Mouse (Mus musculus): ENCODE results near the gene Gripap1. TPM values are rescaled to one million over a fixed set of nuclear protein-coding genes. Genes with fewer than 3 reads are reported as not detected.
A peak's percentile ranks its signal among the peaks of the same experiment; 100 is the strongest.

The Gripap1 gene
- polyA plus RNA-seq, 2 experiments = 32.9 to 63.0 TPM

GRCm38 (mm10) chrX:7821865-7822779, 32.6 kb downstream of the Gripap1 start, which contains the start of gene Kcnd1:
TSS of gene Kcnd1 (plus strand) at chrX:7822289.
- no peaks in the 10 kb centered on the region for H3K27me3 ChIP-seq (ENCODE audit: control insufficient read depth, insufficient read depth, low read length)
- ATAC-seq (ENCODE audit: low FRiP score, low read depth) = peak; percentile 67
- 0 out of 2 replicates have a peak, but pooled peaks cover 3% of the 10 kb centered on the region for H3K4me1 ChIP-seq (ENCODE audit: control insufficient read depth, insufficient read depth, low read length)
- peak within 1 kb of the TSS; percentile 40 for H3K4me3 ChIP-seq (replicated peaks; ENCODE audit: low read length)
- H3K36me3 ChIP-seq (ENCODE audit: control insufficient read depth, insufficient read depth, low read length) = peaks cover 6% of the 10 kb centered on the region; the same call in 1 of the 2 replicates
- H3K4me2 ChIP-seq (replicated peaks; ENCODE audit: low read depth, low read length, severe bottlenecking) = peak within 1 kb of the TSS; percentile 55
- no peaks in the 10 kb centered on the region for H3K9me3 ChIP-seq (ENCODE audit: control insufficient read depth, low read length)
- DNase-seq (ENCODE audit: low spot score) = peak; percentile 46
- no peak for TF ChIP-seq POLR2A (IDR thresholded peaks at IDR 0.05; ENCODE audit: borderline replicate concordance, extremely low read depth, insufficient read depth, insufficient read length)
- no peak within 1 kb of the TSS for H3K27ac ChIP-seq (replicated peaks; ENCODE audit: low read depth, low read length)
- peak within 1 kb of the TSS; percentile 43 for H3K9ac ChIP-seq (ENCODE audit: low read depth, low read length, severe bottlenecking)
- WGBS = 17% methylated on average over 19 of the region's 24 CpGs

DNA sequence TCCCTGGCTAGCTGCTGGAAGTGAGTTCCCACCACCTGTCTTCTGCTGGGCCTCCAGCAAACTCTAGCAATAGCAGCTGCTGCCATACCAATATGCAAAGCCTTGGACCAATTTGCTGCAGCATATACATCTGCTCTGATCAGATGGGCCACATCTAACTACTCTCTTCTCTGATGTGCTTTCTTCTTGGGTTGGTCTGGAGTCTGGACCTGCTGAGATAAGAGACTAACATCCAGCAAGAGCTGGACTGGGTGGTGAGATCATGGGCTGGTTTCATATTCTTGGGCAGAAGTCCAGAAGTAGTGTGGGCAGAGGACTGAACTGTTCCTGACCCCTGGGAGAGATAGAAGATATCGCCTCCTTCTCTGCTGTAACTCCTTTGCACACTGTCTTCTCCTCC, 47.6 kb downstream of the Gripap1 start:
- no peak overlapping the region for H3K4me3 ChIP-seq (replicated peaks; ENCODE audit: low read length)
- no peak for TF ChIP-seq POLR2A (IDR thresholded peaks at IDR 0.05; ENCODE audit: borderline replicate concordance, extremely low read depth, insufficient read depth, insufficient read length)
- H3K4me1 ChIP-seq (ENCODE audit: control insufficient read depth, insufficient read depth, low read length) = no peaks in the 10 kb centered on the region
- no peaks in the 10 kb centered on the region for H3K9me3 ChIP-seq (ENCODE audit: control insufficient read depth, low read length)
- no peaks in the 10 kb centered on the region for H3K27me3 ChIP-seq (ENCODE audit: control insufficient read depth, insufficient read depth, low read length)
- H3K9ac ChIP-seq (ENCODE audit: low read depth, low read length, severe bottlenecking) = no peak overlapping the region
- H3K27ac ChIP-seq (replicated peaks; ENCODE audit: low read depth, low read length) = no peak overlapping the region
- no peak for DNase-seq (ENCODE audit: low spot score)
- no peak for ATAC-seq (ENCODE audit: low FRiP score, low read depth)
- H3K36me3 ChIP-seq (ENCODE audit: control insufficient read depth, insufficient read depth, low read length) = no peaks in the 10 kb centered on the region
- no peak overlapping the region for H3K4me2 ChIP-seq (replicated peaks; ENCODE audit: low read depth, low read length, severe bottlenecking)
- WGBS = 73% methylated on average over 1 of the region's 1 CpGs

DNA sequence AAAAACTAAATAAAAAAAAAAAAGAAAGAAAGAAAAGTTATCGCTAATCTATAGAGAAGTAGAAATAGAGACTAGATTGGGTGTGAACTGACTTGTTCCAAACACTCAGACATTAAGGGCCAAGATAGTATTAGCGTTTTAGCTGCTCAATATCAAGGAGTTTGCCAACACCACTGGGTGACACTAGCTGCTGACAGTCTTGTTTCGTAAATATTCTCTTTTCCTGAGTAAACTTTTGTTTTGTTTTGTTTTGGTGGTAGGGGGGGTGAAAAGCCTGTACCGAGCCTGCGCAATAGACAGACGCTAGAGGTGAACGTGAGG, 51.2 kb downstream of the Gripap1 start:
- H3K36me3 ChIP-seq (ENCODE audit: control insufficient read depth, insufficient read depth, low read length) = no peaks in the 10 kb centered on the region
- peak overlapping the region; percentile 43; the same call in 1 of the 2 replicates for H3K4me2 ChIP-seq (replicated peaks; ENCODE audit: low read depth, low read length, severe bottlenecking)
- ATAC-seq (ENCODE audit: low FRiP score, low read depth) (no peak), DNase-seq (ENCODE audit: low spot score) (no peak)
- no peaks in the 10 kb centered on the region for H3K4me1 ChIP-seq (ENCODE audit: control insufficient read depth, insufficient read depth, low read length)
- H3K4me3 ChIP-seq (replicated peaks; ENCODE audit: low read length) = peak overlapping the region; percentile 63
- no peaks in the 10 kb centered on the region for H3K27me3 ChIP-seq (ENCODE audit: control insufficient read depth, insufficient read depth, low read length)
- H3K9me3 ChIP-seq (ENCODE audit: control insufficient read depth, low read length) = no peaks in the 10 kb centered on the region
- 0 out of 2 replicates have a peak overlapping the region, but pooled peaks have one; percentile 48 for H3K27ac ChIP-seq (replicated peaks; ENCODE audit: low read depth, low read length)
- TF ChIP-seq POLR2A (IDR thresholded peaks at IDR 0.05; ENCODE audit: borderline replicate concordance, extremely low read depth, insufficient read depth, insufficient read length) = no peak
- WGBS = 27% methylated on average over 7 of the region's 7 CpGs
- no peak overlapping the region for H3K9ac ChIP-seq (ENCODE audit: low read depth, low read length, severe bottlenecking)

DNA sequence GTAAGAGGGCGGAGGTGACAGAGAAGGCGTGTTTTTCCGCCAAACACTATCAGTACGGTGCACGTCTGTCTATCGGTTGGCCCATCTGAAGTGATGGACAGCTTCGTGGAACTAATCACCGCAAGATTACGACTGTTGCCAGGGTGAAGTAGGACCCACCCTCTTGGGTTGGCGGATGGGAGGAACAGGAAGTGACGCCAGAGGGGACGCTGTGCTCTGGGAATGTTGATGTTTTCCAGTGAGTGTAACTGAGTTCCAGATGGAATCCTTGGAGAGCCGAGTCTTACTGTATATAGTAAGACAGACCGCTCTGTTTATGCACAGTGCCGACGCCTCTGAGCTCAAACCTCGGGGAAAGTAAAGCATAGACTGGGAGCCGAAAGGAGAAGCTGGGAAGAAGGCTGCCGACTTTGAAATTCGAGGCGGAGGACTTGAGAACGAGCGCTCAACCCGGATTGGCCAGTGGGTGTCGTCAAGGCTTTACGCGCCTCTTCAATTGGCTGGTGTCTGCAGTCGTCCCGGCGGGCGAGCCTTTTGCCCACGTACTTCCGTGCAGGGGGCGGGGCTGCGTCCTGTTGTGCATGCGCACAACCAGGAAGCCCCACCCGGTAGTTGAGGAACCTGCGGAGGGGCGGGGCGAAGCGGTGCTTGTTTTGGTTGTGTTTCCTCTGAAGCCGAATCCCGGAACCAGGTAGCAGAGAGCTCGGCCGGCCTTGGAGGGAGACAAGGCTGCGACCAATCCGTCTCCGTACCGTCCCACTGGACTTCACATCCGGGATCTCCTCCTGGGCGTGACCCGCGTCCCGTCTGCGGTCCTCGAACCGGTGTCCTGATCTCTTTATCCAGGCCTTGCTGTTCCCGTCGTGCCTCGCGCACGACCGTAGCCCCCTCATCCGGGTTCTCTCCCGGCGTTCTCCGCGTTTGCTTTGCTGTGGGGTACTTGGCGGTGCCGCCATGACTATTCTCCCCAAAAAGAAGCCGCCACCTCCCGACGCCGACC, 51.9 kb downstream of the Gripap1 start, which contains the start of gene Otud5:
Otud5 (plus strand) TSS at position 202 of the 1,000 bp plus-strand sequence.
- no peaks in the 10 kb centered on the region for H3K4me1 ChIP-seq (ENCODE audit: control insufficient read depth, insufficient read depth, low read length)
- ATAC-seq (ENCODE audit: low FRiP score, low read depth) = peak; percentile 97
- H3K4me2 ChIP-seq (replicated peaks; ENCODE audit: low read depth, low read length, severe bottlenecking) = peak within 1 kb of the TSS; percentile 65
- H3K27ac ChIP-seq (replicated peaks; ENCODE audit: low read depth, low read length) = peak within 1 kb of the TSS; percentile 87
- DNase-seq (ENCODE audit: low spot score) = peak; percentile 93
- no peak for TF ChIP-seq POLR2A (IDR thresholded peaks at IDR 0.05; ENCODE audit: borderline replicate concordance, extremely low read depth, insufficient read depth, insufficient read length)
- H3K4me3 ChIP-seq (replicated peaks; ENCODE audit: low read length) = peak within 1 kb of the TSS; percentile 63
- WGBS = 23% methylated on average over 61 of the region's 74 CpGs
- H3K36me3 ChIP-seq (ENCODE audit: control insufficient read depth, insufficient read depth, low read length) = no peaks in the 10 kb centered on the region
- H3K9ac ChIP-seq (ENCODE audit: low read depth, low read length, severe bottlenecking) = peak within 1 kb of the TSS; percentile 79
- H3K27me3 ChIP-seq (ENCODE audit: control insufficient read depth, insufficient read depth, low read length) = no peaks in the 10 kb centered on the region
- no peaks in the 10 kb centered on the region for H3K9me3 ChIP-seq (ENCODE audit: control insufficient read depth, low read length)

- peak overlapping the region; percentile 73 for H3K27ac ChIP-seq (replicated peaks; ENCODE audit: low read depth, low read length)
- no peak for TF ChIP-seq POLR2A (IDR thresholded peaks at IDR 0.05; ENCODE audit: borderline replicate concordance, extremely low read depth, insufficient read depth, insufficient read length)
- WGBS = 29% methylated on average over 25 of the region's 42 CpGs
- peak overlapping the region; percentile 65 for H3K4me2 ChIP-seq (replicated peaks; ENCODE audit: low read depth, low read length, severe bottlenecking)
- peak overlapping the region; percentile 63 for H3K4me3 ChIP-seq (replicated peaks; ENCODE audit: low read length)
- DNase-seq (ENCODE audit: low spot score) (no peak), ATAC-seq (ENCODE audit: low FRiP score, low read depth) (no peak)
- no peaks in the 10 kb centered on the region for H3K9me3 ChIP-seq (ENCODE audit: control insufficient read depth, low read length)
- H3K4me1 ChIP-seq (ENCODE audit: control insufficient read depth, insufficient read depth, low read length) = no peaks in the 10 kb centered on the region
- no peaks in the 10 kb centered on the region for H3K36me3 ChIP-seq (ENCODE audit: control insufficient read depth, insufficient read depth, low read length)
- H3K27me3 ChIP-seq (ENCODE audit: control insufficient read depth, insufficient read depth, low read length) = no peaks in the 10 kb centered on the region
- H3K9ac ChIP-seq (ENCODE audit: low read depth, low read length, severe bottlenecking) = peak overlapping the region; percentile 79
Observed at GRCm38 (mm10) chrX:7842318-7842717, 52.8 kb downstream of the Gripap1 start.
